Mouse (Mus musculus): ENCODE data around the gene Bpifa6.

DNA sequence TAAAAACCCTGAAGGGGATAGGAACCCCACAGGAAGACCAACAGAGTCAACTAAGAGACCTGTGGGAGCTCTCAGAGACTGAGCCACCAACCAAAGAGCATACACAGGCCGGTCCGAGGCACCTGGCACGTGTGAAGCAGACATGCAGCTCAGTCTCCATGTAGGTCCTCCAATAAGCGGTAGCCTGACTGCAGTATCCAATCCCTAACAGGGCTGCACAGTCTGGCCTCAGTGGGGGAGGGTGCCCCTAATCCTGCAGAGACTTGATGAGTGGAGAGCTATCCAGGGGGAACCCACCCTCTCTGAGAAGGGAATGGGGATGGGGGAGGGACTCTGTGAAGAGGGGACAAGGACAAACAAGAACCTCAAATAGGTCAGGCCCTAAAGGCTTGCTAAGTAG, 31.0 kb downstream of the Bpifa6 start:
- TF ChIP-seq MAFK (IDR thresholded peaks at IDR 0.05; ENCODE audit: insufficient read depth, low read depth, low read length): no peak
- no peak for TF ChIP-seq ZC3H11A (IDR thresholded peaks at IDR 0.05; ENCODE audit: borderline replicate concordance, low read depth, low read length)
